Mouse (Mus musculus): ENCODE measurements at regions not wholly inside any gene's neighbourhood (a gene's known extent, or its start where the extent isn't known, plus 50 kb on each side); places are given as distances from the start of the nearest gene placed in this dataset.

DNA sequence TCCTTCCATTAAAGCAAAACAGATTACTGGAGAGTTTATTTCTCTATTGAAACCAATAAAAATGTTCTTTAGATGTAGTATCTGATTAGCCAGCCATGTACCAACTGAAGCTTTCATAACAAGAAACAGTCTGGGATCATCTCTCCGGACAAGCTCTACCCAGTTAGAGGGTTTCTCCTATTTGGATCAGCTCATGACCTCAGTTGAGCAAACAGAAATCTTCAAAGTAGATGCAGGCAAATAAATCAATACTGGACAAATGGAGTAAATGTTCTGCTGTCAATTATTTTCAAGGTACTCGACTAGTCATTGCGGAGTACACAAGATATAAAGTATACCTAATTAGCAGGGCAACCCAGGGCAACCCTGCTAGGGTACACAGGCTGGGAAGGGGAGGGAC is 67.4 kb downstream of the Avpr1a start:
- no peak for DNase-seq

DNA sequence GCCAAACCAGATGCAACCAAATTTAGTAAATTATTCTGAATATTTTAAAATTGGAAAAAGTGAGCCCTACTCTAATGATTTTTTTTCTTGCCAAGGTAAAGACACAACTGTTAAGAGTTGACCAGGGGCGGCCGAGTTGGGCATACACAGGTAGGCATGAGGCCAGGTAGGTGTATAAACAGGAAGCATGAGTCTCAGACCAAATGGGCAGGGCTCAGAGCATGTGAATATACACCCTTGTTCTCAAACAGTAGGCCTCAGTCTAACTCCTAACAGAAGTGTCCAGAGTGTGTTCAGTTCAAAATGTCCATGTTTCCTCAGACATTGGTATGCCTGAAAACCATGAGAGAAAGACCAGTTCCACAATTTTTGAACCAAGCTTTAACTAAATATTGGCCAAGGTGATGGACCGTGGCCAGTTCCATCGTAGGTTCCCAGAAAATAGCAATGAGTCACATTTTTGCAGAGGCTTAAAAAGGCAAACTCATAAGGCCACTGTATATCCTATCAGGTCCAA is 71.0 kb downstream of the Avpr1a start:
- no peak for DNase-seq

DNA sequence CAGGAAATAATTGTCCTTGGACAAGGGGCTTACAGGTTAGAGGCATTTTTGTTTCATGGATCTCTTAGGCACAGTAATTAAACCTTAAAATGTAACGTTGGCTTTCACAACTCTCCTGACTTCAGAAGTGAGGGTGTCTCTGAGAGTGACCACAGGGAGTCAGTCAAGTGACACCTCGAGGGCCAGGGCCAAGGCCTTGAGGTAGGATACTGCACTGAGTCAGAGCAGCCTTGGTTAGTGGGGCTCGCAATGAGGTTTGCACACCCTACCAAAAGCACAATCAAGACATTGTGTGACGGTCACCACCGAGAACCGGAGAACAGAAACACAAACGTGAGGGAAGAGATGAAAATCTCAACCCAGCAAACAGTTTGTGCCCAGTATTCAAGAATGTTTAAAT is 71.7 kb downstream of the Avpr1a start:
- no peak for DNase-seq

DNA sequence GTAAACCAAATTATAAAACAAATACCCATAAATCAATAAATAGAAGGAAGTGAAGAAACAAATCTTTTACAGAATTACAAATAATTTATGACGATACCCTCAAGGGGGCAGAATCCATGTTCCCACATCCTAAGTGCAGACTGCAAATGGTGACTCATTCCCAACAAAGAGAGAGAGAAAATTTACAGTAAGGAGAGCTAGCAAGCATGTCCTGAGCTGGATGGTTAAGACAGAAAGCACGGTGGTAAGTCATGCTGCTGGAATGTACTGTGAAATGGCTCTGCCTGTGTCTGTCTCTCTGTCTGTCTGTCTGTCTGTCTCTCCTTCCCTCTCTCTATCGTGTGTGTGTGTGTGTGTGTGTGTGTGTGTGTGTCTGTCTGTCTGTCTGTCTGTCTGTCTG is 74.3 kb downstream of the Avpr1a start:
- no peak for DNase-seq

DNA sequence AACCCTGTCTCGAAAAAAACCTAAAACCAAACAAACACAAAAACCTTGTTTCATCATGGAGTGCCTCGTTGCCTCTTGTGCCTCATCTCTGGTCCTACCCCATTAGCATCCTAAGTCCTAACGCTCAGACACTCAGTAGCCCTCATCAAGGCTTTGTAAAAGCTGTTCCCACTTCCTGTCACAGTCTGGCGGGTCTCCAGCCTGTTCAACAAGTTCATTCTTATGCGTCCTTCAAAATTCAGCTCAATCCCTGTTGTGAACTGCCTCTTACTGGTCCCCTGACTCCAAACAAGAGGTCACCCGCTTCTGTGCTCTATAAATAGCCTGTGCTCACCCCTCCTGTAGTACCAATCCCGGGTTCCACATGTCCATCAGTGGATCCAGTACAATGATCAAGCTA is 77.1 kb downstream of the Avpr1a start:
- no peak for DNase-seq

DNA sequence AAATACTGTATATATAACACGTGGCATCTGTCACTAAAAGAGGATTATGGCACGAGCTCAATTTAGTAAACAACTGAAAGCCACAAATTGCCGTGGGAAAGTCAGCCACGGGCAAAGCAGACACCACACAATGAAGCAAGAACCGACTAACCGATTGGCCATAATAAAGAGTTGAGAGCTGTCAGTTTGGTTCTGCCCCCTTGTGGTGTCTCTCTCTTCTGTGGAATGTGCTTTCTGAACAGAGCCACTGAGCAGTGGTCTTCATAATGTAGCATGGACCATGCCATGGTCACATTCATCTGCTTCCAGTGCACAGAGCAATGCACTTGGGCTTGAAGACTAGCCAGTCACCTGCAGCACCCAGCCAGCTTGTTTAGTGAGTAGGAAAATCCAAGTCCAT is 77.5 kb downstream of the Avpr1a start:
- DNase-seq, result no peak

DNA sequence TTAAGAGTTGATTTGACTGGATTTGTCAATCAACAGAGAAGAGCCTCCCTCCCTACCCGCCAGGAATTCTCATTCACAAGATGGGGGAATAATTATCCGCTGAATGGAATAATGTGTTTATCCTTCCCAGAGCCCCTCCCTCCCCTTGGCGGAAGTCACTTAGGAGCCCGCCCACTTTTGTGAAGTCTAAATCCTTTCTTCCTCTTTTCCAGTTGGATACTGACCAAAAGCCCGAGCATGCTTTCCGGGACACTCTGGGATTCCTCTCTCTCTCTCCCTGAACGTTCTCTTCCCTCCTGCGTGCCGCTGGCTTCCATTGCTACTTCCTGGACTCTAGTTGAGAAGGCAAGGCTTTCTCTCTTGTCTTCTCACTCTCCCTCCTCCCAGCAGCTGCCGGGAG is 79.9 kb downstream of the Avpr1a start:
- no peak for DNase-seq

DNA sequence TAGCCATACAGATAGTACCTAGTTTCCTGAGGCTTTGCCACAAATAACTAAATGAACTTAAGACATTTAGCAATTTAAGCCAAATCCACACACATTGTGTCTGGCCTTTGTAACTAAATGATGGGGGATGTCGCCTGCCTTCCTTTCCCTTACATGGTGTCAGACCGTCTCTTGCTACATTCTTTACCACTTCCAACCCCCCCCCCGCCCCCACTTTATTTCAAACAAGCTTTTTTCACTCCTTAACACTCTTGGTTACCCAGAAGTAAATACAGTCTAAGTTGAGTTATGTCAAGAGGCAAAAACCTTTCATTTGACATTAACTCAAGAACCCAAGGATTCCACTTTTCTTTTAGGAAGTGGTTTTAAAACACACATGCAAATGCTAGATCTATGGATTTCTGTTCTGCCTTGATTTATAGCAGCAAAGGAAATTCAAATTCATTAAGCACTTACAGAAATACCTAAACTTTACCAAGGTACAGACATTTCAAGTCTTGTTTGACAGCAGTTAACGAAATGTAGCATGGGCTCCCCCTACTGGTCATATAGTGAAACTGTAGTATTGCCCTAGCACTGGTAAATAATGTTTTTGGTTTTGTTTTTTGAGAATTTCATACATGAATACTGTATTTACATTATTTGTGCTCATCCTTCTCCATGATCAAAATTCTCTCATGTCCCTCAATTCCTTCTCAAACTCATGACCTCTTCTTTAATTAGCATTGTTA is 80.8 kb downstream of the Avpr1a start:
- peak; percentile 49 for DNase-seq

DNA sequence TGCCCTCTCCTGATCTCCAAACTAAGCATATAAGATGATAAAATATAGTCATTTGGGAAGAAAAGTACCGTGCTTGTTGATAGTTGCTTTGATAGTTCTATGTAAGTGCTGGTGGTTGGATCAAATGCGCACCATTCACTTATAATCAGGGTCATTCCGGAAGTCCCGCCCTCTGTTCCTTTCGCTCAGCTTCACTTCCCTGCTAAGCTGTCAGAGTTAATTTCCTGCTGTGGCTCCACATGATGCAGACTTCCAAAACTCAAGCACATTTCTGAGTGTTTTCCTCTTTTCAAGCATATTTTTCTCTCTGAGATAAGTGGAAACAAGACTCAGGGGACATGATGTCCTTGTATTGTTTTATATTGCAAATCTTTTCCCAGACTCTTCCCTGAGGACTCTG is 86.4 kb downstream of the Avpr1a start:
- DNase-seq, result no peak

DNA sequence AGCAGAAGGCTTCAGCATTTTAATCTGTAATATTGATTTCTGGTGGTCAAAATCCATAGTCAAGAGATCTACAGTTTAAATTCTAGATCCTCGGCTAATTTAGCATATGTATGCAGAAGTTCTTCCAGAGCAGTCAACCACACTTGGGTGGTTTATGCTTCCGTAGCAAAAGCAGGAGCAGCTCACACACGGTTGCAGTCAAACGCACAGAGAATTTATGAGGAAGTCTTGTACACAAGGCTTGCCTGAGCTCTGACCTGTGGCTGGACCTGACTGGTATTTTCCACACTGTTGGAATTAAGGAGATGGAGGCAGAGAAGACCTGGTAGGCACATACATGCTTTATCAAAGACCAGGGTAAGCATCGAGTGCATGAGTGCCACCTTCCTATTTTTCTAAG is 86.8 kb downstream of the Avpr1a start:
- no peak for DNase-seq

DNA sequence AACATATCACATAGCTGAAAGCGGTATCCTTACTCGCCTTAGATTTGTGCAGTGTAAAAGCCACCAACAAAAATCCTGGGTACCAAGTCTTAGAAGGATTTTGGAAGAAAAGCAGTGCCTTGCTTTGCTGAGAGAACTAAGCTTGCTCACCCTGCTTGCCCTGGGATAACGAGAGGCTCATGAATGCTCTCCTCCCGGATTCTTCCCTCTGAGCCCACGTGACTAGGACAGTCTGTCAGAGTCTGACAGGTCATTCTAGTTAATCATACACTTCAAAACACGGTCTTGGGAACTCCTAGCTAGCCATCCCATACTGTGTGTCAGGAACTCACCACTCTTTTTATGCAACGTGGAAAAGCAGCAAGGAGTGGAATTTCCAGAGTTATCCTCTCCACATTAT is 91.4 kb downstream of the Avpr1a start:
- no peak for DNase-seq

DNA sequence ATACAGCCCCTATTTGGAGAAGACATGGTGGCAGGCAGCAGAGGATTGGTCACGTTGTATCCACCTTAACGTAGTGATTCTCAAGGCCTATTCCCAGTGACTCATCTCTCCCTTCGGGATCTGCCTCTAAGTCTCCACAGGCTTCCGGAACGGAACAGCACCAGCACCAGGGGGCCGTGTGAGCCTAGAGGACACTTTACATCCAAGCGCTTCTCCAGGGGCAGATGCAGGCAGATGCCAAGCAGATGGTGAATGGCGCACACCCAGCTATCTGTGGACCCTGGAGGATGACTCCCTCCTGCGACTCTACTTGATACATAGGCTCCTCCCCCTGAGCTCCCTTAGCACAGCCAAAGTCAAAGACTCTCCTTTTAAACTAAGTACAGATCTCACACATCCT is 94.3 kb downstream of the Avpr1a start:
- DNase-seq, result no peak

DNA sequence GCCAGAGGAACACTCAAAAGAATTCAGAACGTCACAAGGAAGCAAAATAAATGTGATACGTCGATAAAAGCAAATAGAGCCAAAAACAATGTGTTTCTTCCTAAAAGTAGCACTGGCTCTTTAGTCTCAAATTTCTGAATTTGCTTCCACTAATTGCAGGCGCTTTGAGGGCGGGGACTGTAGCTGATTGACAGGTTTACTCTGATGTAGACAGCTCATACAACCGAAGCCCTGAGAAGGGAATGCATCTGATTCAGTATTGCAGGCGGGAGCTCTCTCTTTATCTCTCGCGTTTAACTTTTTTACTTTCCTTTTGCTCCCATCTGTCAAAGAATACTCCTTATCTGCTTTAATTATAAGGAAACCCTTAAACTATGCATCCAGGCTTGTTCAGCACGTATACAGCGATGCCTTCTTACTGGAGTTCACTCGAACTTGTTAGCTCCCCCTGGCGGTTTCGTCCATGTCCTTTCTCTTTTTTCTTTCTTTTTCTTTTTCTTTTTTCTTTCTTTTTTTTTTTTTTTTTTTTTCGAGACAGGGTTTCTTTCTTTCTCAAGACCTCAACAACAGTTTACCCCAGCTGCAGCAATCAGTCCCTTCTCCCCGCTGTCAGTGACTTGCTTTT is 95.9 kb downstream of the Avpr1a start:
- DNase-seq, result peak; percentile 30

DNA sequence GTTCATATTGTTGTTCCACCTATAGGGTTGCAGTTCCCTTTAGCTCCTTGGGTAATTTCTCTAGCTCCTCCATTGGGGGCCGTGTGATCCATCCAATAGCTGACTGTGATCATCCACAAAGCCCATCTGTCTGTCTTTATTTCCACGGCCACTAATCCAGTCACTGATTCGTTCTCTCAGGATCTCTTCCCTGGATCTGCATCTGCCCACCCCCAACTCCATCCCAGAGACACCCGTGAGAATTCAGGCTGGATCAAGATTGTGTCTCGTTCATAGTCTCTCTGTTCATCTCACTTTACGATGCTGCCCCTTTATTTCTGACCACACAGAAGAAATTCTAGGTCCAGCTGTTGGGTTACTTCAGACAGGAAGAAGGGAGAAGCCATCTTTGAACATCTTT is 96.7 kb downstream of the Avpr1a start:
- no peak for DNase-seq

DNA sequence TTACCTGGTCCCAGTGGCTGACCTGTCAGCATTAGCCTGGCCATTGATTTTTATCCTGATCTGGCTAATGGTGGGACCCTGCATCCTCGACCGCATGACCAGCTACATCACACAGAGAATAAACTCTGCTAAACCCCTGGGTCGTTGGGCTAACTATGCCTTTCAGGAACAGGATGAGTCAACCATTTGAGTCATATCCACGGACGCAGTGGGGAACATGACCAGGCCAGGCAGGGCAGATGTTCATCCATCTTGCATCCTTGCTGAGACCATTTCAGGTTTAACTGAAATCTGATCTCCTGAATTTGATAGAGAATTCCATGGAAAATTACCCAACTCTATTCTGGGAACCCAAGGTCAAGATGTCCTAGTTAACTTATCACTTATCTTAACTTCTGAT is 103.3 kb downstream of the Avpr1a start:
- DNase-seq, result no peak

DNA sequence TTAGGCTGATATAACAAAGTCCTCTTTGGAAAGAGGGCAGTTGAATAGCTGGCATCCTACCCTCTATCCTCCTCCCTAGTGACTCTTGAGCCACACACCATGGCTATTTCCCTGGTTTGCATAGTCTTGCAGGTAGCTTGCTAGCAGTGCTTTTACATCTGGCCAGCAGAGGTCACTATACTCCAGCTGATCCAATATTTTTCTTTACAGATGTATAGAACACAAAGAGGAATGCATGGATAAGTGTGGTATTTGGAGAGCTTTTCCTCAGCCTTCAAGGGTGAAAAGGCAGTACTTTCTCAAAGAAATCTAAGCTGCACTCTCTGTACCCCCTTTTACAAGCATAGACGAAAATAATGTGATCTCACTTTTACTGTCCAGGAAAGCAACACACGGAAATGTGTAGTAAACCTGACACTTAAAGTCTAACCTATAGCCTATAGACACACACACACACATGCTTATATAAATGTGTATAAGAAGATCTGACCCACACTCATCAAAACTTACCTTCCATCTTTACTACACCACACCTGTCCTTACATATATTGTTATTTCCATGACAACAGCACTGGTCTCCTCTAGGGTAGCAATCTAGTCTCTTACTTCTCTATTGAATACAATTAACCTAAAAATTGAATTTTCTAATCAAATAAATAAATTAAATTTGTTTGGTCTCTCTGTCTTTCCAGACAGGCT is 105.0 kb downstream of the Avpr1a start:
- DNase-seq, result peak; percentile 64

DNA sequence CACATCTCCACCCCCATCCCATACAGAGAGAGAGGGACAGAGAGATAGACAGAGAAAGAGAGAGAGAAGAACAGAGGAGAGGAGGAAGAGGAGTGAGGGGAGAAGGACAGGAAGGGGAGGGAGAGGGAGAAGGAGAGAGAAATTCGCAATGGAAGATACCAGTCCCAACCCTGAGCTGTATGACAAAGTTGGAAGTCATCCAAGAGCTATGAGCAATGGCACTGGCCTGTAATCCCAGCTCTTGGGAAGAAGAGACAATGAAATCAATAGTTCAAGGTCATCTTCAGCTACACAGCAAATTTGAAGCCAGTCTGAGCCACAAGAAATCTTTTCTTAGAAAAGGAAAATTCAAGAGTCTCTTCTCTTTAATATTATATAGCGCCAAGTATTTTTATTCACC is 105.6 kb downstream of the Avpr1a start:
- DNase-seq, result no peak

DNA sequence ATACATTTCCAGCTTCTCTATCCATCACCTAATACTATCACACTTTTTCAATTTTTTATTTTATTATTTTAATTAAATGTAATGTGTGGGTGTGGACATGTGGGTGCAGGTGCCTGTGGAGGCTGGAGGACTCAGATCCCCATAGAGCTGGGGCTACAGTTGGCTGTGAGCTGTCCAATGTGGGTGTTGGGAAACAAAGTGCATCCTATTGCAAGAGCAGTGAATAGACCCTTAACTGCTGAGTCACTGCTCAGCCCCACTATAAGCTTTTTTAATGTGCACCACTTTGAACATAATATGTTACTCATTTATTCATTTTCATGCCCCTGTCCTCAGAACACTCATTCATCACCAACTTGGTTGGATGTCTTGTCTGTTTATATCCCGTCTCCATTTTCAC is 110.4 kb downstream of the Avpr1a start:
- DNase-seq, result no peak

DNA sequence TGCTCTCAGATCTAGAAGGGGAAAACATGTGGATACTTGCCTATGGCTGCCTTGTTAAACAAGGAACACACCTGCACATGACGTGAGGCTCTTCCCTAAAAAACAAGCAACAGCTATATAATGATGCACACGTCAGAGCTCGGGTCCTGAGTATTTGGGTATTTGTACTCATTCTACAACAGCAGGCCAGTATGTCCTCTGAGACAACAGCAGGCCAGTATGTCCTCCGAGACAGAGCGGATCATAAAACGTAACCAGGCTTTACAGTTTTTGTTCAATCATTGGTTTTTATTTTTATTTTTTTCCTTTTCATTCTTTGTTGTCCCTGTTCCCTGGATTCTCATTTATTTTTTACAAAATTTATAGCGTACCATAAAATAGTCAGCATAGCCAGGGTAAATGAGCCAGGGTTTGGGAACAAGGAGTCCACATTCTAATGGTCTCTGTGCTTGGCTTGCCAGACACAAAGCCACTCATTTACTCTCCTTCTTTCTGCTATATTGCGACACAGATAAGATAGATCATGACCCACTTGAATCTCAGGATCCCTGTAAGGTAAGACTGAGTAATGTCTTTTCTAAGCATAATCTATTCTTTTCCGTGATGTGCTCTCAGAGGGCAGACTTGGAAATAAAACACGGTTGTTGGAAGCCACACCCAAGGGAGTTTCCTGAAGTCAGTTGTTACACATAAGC is 111.8 kb downstream of the Avpr1a start:
- no peak for DNase-seq

DNA sequence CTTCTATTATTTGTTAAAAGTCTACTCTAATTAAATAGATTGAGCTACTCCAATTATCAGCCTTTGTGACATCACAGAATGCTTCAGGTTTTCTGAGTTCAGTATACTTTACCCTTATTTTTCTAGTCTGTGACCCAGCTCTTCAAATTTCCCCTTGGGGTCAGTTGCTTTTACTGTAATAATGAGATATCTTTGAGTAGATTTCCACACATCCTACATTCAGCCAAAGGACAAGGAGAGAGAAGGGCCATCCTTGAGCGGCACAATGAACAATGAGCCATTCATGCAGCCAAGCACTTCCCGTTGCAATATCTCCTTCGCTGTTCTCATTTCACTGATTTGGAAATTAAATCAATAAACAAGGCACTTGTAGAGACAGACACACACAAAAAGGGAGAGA is 113.6 kb downstream of the Avpr1a start:
- no peak for DNase-seq

DNA sequence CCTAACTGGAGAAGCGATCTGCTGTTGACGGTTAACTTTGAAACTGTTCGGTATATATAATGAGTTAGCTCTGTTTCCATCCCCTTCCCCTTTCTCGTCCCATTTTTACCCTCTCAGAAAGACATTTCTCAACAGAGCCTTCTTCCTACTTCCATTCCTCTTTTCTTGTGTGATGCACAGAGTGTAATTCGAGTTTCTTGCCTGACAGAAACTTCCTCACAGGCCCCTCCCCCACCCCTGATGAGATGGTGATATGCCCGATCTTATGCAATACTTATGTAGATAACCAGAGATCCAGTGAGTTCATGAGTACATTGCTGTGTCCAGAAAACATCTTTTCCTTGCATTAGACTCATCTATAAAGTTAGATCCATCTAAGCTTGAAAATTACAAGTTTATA is 114.2 kb downstream of the Avpr1a start:
- no peak for DNase-seq

DNA sequence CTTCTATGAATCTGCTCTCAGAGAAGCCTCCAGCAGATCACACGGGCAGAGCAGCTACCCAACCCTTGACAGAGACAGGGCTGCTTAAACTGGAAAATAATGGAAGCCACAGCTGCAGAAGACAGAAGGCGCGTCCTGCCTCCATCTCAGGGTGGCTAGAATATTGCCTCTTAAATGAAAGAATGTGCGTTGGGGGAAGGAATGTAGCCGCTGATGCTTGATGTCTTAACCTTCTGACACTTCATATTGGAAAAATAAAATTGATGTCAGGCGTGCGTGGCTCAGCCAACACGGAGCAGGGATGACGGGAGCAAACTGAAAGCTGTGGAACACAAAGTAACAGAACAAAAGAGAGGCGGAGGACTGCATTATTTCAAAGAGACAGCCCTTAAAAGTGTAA is 114.6 kb upstream of the Ppm1h start:
- no peak for DNase-seq

DNA sequence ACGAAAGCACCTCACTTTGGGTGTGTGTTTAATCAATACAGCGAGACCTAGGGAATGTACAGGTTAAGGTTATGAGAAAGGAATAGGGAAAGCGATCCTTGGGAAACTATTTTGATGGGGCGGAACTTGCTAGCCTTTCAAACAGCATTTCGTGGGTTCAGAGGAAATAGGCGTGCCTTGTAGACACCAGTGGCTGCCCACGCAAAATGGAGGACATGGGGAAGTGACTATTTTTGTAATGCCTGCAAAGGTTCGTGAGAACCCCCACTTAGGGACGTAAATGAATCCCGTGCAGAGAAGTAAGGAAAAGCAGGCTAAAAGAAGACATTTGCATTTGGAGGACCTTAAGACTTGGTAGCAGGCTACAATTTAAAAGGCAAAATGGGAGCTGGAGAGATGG is 114.1 kb upstream of the Ppm1h start:
- no peak for DNase-seq

DNA sequence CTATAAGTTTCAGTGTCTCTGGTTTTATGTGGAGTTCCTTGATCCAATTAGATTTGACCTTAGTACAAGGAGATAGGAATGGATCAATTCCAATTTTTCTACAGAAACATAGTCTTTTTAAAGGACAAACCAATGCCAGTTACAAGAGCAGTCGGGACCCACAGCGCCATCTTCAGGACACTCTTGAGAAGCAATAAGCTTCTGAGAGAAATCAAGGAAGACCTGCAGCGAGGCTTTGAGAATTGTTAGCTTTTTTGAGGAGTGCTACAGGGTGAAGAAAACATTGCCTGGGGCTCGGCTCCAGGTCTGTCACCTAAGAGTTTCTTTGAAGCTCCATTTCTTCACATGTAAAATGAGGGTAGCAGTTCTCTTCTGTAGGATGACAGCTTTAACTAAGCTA is 112.0 kb upstream of the Ppm1h start:
- DNase-seq, result no peak
